Comparison of ENCODE assay signal across 8 mouse cellular contexts in the genomic region with DNA sequence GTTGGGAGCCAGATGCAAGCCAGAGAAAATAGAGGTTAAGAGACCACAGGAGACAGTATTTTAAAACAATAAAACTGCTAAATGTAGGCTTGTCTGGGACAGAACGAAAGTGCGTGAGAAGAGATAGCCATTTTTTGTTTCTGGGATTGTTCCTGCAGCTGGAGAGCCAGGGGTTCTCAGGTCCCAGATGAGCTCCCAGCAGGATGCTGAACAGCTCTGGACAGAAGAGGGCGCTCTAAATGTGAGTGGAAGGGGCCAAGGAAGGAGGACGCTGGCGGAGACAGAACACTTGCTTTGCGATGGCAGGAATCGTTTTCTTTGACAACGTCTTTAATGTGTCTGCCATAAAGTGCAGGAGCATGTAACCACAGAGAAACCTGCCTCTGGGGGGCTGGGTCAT. TPM values are rescaled to one million over a fixed set of nuclear protein-coding genes. Genes with fewer than 3 reads are reported as not detected.
DNase-seq lines count a peak whose midpoint lies in the region; ATAC-seq and TF ChIP-seq lines count a peak whose summit lies in the region.

No protein-coding gene starts in this region.

- no peaks in the 10 kb centered on the region; the same call in 1 of the 2 replicates for H3K27me3 ChIP-seq in kidney, adult 2 months (replicated peaks; ENCODE audit: control insufficient read depth, insufficient read depth, low read length)
- H3K27me3 ChIP-seq in kidney, embryonic 16.5 days (ENCODE audit: insufficient read depth, low read length), result peaks cover 13% of the 10 kb centered on the region; the same call in 1 of the 2 replicates
- H3K27me3 ChIP-seq in limb, embryonic 11.5 days (ENCODE audit: control insufficient read depth, insufficient read depth, low read length), result no peaks in the 10 kb centered on the region

- TF ChIP-seq CTCF in kidney, adult 2 months (conservative IDR thresholded peaks at IDR 0.05; ENCODE audit: insufficient read depth, insufficient read length, low read depth, low read length), result peak; percentile 41
- peak; percentile 56 for TF ChIP-seq CTCF in brain, embryonic 14.5 days (IDR thresholded peaks at IDR 0.05; ENCODE audit: borderline replicate concordance, extremely low read depth, insufficient read depth, insufficient read length)

- H3K9ac ChIP-seq in kidney, embryonic 16.5 days (replicated peaks; ENCODE audit: low read length), result no peak overlapping the region
- no peak overlapping the region for H3K9ac ChIP-seq in ES-E14 (ENCODE audit: insufficient read depth, low read depth, low read length, poor library complexity, severe bottlenecking)
- H3K9ac ChIP-seq in limb, embryonic 11.5 days (ENCODE audit: low read length), result no peak overlapping the region

- DNase-seq in kidney, adult 2 months, result no peak
- peak; percentile 68 for DNase-seq in ES-E14 (ENCODE audit: low read depth, low spot score)
- DNase-seq in brain, embryonic 14.5 days (ENCODE audit: low read depth), result peak; percentile 60
- peak; percentile 77 for DNase-seq in limb, embryonic 11.5 days (ENCODE audit: low spot score)
- peak; percentile 41 for DNase-seq in ovary, postnatal 36 days (ENCODE audit: low spot score)
- no peak for DNase-seq in Muller cell, postnatal 12 days (ENCODE audit: inconsistent ontology term)
- no peak for DNase-seq in right cerebral cortex, postnatal 36 days (ENCODE audit: low spot score in 2 of 2)

- H3K36me3 ChIP-seq in kidney, adult 2 months (ENCODE audit: control insufficient read depth, insufficient read depth, low read length), result no peaks in the 10 kb centered on the region
- H3K36me3 ChIP-seq in kidney, embryonic 16.5 days (ENCODE audit: insufficient read depth, low read length), result no peaks in the 10 kb centered on the region
- H3K36me3 ChIP-seq in ES-E14 (ENCODE audit: control insufficient read depth, insufficient read depth, low read length, poor library complexity, severe bottlenecking), result no peaks in the 10 kb centered on the region
- H3K36me3 ChIP-seq in limb, embryonic 11.5 days (ENCODE audit: control insufficient read depth, insufficient read depth, low read length), result no peaks in the 10 kb centered on the region

- TF ChIP-seq POLR2A in kidney, adult 2 months (IDR thresholded peaks at IDR 0.05; ENCODE audit: low read depth, low read length), result no peak
- TF ChIP-seq POLR2A in brain, embryonic 14.5 days (IDR thresholded peaks at IDR 0.05; ENCODE audit: borderline replicate concordance, extremely low read depth, insufficient read depth, insufficient read length, poor library complexity, severe bottlenecking), result no peak

- H3K9me3 ChIP-seq in kidney, embryonic 16.5 days (ENCODE audit: low read length), result peaks cover 9% of the 10 kb centered on the region; the same call in 1 of the 2 replicates
- H3K9me3 ChIP-seq in ES-E14 (ENCODE audit: control insufficient read depth, insufficient read depth, low read depth, low read length), result no peaks in the 10 kb centered on the region
- no peaks in the 10 kb centered on the region for H3K9me3 ChIP-seq in limb, embryonic 11.5 days (ENCODE audit: control insufficient read depth, low read length)

- no peak overlapping the region for H3K27ac ChIP-seq in kidney, adult 2 months (ENCODE audit: insufficient read depth, low read depth, low read length)
- no peak overlapping the region for H3K27ac ChIP-seq in kidney, embryonic 16.5 days (ENCODE audit: low read length)
- H3K27ac ChIP-seq in ES-E14 (ENCODE audit: insufficient read depth, low read depth, low read length, poor library complexity, severe bottlenecking), result no peak overlapping the region
- H3K27ac ChIP-seq in limb, embryonic 11.5 days (replicated peaks; ENCODE audit: low read depth, low read length), result no peak overlapping the region

- no peak for ATAC-seq in kidney, embryonic 16.5 days (ENCODE audit: low FRiP score, low TSS enrichment)
- ATAC-seq in limb, embryonic 11.5 days (ENCODE audit: insufficient number of reproducible peaks, low FRiP score, low TSS enrichment, low read depth), result no peak

- H3K4me3 ChIP-seq in kidney, adult 2 months (ENCODE audit: insufficient read depth, low read depth, low read length), result no peak overlapping the region
- H3K4me3 ChIP-seq in kidney, embryonic 16.5 days (ENCODE audit: low read length), result no peak overlapping the region
- H3K4me3 ChIP-seq in ES-E14 (ENCODE audit: insufficient read depth in 1 of 2, low read depth in 1 of 2, low read length in 2 of 2, poor library complexity in 1 of 2, severe bottlenecking in 1 of 2), result no peak overlapping the region
- no peak overlapping the region for H3K4me3 ChIP-seq in limb, embryonic 11.5 days (ENCODE audit: low read depth, low read length)

- no peaks in the 10 kb centered on the region for H3K4me1 ChIP-seq in kidney, adult 2 months (ENCODE audit: control insufficient read depth, insufficient read depth, low read length)
- H3K4me1 ChIP-seq in kidney, embryonic 16.5 days (ENCODE audit: insufficient read depth, low read length), result peaks cover 15% of the 10 kb centered on the region
- peaks cover 0 to 2% of the 10 kb centered on the region in 2 experiments; a peak in 1 of 4 replicates for H3K4me1 ChIP-seq in ES-E14 (ENCODE audit: control insufficient read depth in 2 of 2, insufficient read depth in 2 of 2, low read length in 2 of 2, poor library complexity in 1 of 2)
- peaks cover 7% of the 10 kb centered on the region for H3K4me1 ChIP-seq in limb, embryonic 11.5 days (ENCODE audit: control insufficient read depth, insufficient read depth, low read length)

- in situ Hi-C loops in ES-E14 (cut with MboI; ENCODE audit: low sequenced_read_pairs in 2 of 2, unreplicated experiment in 2 of 2), result no loop called here

- 17% methylated on average over 8 of the region's 8 CpGs for WGBS in kidney, adult 2 months
- 13% methylated on average over 8 of the region's 8 CpGs for WGBS in kidney, embryonic 16.5 days
- 21% methylated on average over 8 of the region's 8 CpGs for WGBS in limb, embryonic 11.5 days

- H3K4me2 ChIP-seq in kidney, embryonic 16.5 days (replicated peaks; ENCODE audit: low read depth, low read length), result no peak overlapping the region
- H3K4me2 ChIP-seq in limb, embryonic 11.5 days (ENCODE audit: low read depth, severe bottlenecking), result no peak overlapping the region

TF ChIP-seq in ES-E14, 5 proteins besides CTCF, POLR2A, EP300 and RAD21:
- no peak for TF ChIP-seq HCFC1 (IDR thresholded peaks at IDR 0.05; ENCODE audit: borderline replicate concordance, insufficient read depth, low read length)
- TF ChIP-seq ZC3H11A (IDR thresholded peaks at IDR 0.05; ENCODE audit: borderline replicate concordance, low read depth, low read length), result no peak
- TF ChIP-seq CHD2 (IDR thresholded peaks at IDR 0.05; ENCODE audit: low read depth, low read length), result no peak
TF ChIP-seq in ES-E14: peak in this region for 0.

RNA-seq across cellular contexts. Expression of gene Sdk2, which starts 5.2 kb away (rescaled TPM):
- 0.46 and 0.63 TPM in 2 replicates for polyA plus RNA-seq in kidney, adult 2 months (2012; rRNA removed)
- polyA plus RNA-seq in kidney, embryonic 16.5 days (2015; fragmentation: Nextera tagmentation; extraction: Ambion mirVana), result 2.8 and 3.7 TPM in 2 replicates
- 1.6 and 2.0 TPM in 2 replicates for total RNA-seq in ES-E14 (2012; rRNA removed)
- polyA plus RNA-seq in brain, embryonic 14.5 days (2012; rRNA removed), result 2.1 and 6.7 TPM in 2 replicates
- 0.60 and 0.70 TPM in 2 replicates for polyA plus RNA-seq in limb, embryonic 11.5 days (2014; fragmentation: Nextera tagmentation; extraction: Ambion mirVana)

Comparison
In these comparisons a context has a peak if more than half of its experiments do, and no peak if none do; other contexts are left out.
1. DNase-seq: peak in ES-E14 (single experiment), brain, embryonic 14.5 days (single experiment), limb, embryonic 11.5 days (single experiment) and ovary, postnatal 36 days (single experiment); none in kidney, adult 2 months (single experiment), Muller cell, postnatal 12 days (single experiment) and right cerebral cortex, postnatal 36 days (0 of 2).